Mouse (Mus musculus): ENCODE measurements around the gene Syce1.

The Syce1 gene

GRCm38 (mm10) chr7:140787406-140788052 lies at the start of gene Syce1:
Gene Syce1, minus strand, starts transcription at chr7:140787852.
- DNase-seq: no peak

GRCm38 (mm10) chr7:140836243-140837115 lies 48.8 kb upstream of the Syce1 start:
- DNase-seq: no peak

- DNase-seq: no peak
Measured at GRCm38 (mm10) chr7:140835758-140836087, 48.1 kb upstream of the Syce1 start.

GRCm38 (mm10) chr7:140834968-140835757 lies 47.5 kb upstream of the Syce1 start, which contains the start of gene Urah:
Gene Urah, plus strand, starts transcription at chr7:140835018.
- no peak for DNase-seq

GRCm38 (mm10) chr7:140833341-140833740 lies 45.7 kb upstream of the Syce1 start:
- DNase-seq: no peak

GRCm38 (mm10) chr7:140831447-140831846 lies 43.8 kb upstream of the Syce1 start:
- no peak for DNase-seq

GRCm38 (mm10) chr7:140828171-140828881 lies 40.7 kb upstream of the Syce1 start:
- no peak for DNase-seq

GRCm38 (mm10) chr7:140822731-140823130 lies 35.1 kb upstream of the Syce1 start:
- DNase-seq: no peak

GRCm38 (mm10) chr7:140821653-140822329 lies 34.1 kb upstream of the Syce1 start, which contains the start of gene Zfp941:
Gene Zfp941, minus strand, starts transcription at chr7:140822178.
- DNase-seq: no peak

GRCm38 (mm10) chr7:140821305-140821652 lies 33.6 kb upstream of the Syce1 start:
- DNase-seq: no peak

- DNase-seq: no peak
Measured at GRCm38 (mm10) chr7:140820173-140820572, 32.5 kb upstream of the Syce1 start.

- DNase-seq: no peak
Measured at GRCm38 (mm10) chr7:140812850-140813249, 25.2 kb upstream of the Syce1 start.

GRCm38 (mm10) chr7:140811714-140812113 lies 24.1 kb upstream of the Syce1 start:
- DNase-seq: no peak

- DNase-seq: no peak
Measured at GRCm38 (mm10) chr7:140810496-140810895, 22.8 kb upstream of the Syce1 start.

- peak in 1 of 2 experiments; percentile 6 for DNase-seq
Measured at GRCm38 (mm10) chr7:140805704-140806103, 18.1 kb upstream of the Syce1 start.

GRCm38 (mm10) chr7:140802629-140803028 lies 15.0 kb upstream of the Syce1 start:
- DNase-seq: no peak

GRCm38 (mm10) chr7:140798212-140798611 lies 10.6 kb upstream of the Syce1 start:
- DNase-seq: no peak

GRCm38 (mm10) chr7:140797619-140798018 lies 10.0 kb upstream of the Syce1 start:
- no peak for DNase-seq

- no peak for DNase-seq
Measured at GRCm38 (mm10) chr7:140793541-140793940, 5.9 kb upstream of the Syce1 start.

GRCm38 (mm10) chr7:140788053-140788435 lies 392 bp upstream of the Syce1 start:
- DNase-seq: no peak

- DNase-seq: no peak
Measured at GRCm38 (mm10) chr7:140780548-140780947, 7.1 kb downstream of the Syce1 start.
